Mouse (Mus musculus) liver, embryonic 12.5 days (tissue): Measurements from ENCODE around the gene Gm49352. TPM values are rescaled to one million over a fixed set of nuclear protein-coding genes. Genes with fewer than 3 reads are reported as not detected.
"Not testable (repeated sequence)": the region's sequence is repeated elsewhere in the genome, so short reads cannot be mapped to it uniquely, and the experiment has no call there.

Experiments
- ATAC-seq: fragments of 200-750 bp; cut with Nextera tagmentation; 2 replicates; pipeline ENCODE4 v1.8.0; 2017; ENCODE audit warnings: moderate number of reproducible peaks, mild to moderate bottlenecking, moderate library complexity
- H3K27ac ChIP-seq: fragments of 300-500 bp; sonication (generic); 2 replicates; pipeline ENCODE4 v1.5.1; 2016; ENCODE audit warnings: mild to moderate bottlenecking
- H3K27me3 ChIP-seq: fragments of 300-500 bp; sonication (generic); replicated peaks from 2 replicates; pipeline ENCODE4 v1.6.1; 2016; ENCODE audit warnings: mild to moderate bottlenecking, moderate library complexity
- H3K36me3 ChIP-seq: fragments of 300-500 bp; sonication (generic); 2 replicates; pipeline ENCODE4 v1.6.1; 2016; ENCODE audit warnings: mild to moderate bottlenecking, moderate library complexity
- H3K4me1 ChIP-seq: fragments of 300-500 bp; sonication (generic); 2 replicates; pipeline ENCODE4 v1.6.1; 2016
- H3K4me2 ChIP-seq: fragments of 300-500 bp; sonication (generic); 2 replicates; pipeline ENCODE4 v1.6.1; 2016; ENCODE audit warnings: mild to moderate bottlenecking, moderate library complexity
- H3K4me3 ChIP-seq: fragments of 300-500 bp; sonication (generic); 2 replicates; pipeline ENCODE4 v1.5.1; 2016; ENCODE audit warnings: mild to moderate bottlenecking, moderate library complexity
- H3K9ac ChIP-seq: fragments of 300-500 bp; sonication (generic); 2 replicates; pipeline ENCODE4 v1.6.1; 2016; ENCODE audit warnings: mild to moderate bottlenecking, moderate library complexity
- H3K9me3 ChIP-seq: fragments of 300-500 bp; sonication (generic); replicated peaks from 2 replicates; pipeline ENCODE4 v1.6.1; 2016; ENCODE audit warnings: mild to moderate bottlenecking, moderate library complexity
- WGBS: fragments of 180-500 bp; shearing (Covaris S2); methylation state at CpG from one replicate; pipeline ENCODE4 v1.1.7; 2016; ENCODE audit not compliant: insufficient replicate concordance; 5-methylcytosine and 5-hydroxymethylcytosine counted together
- polyA plus RNA-seq: library from polyadenylated mRNA; unstranded; fragments of >200 nt; fragmentation: Nextera tagmentation; extraction: Ambion mirVana; gene quantifications from 2 replicates; pipeline ENCODE4 v1.2.1, GENCODE M21; 2016

Gene Gm49352
- not detected in 2 replicates for polyA plus RNA-seq

DNA sequence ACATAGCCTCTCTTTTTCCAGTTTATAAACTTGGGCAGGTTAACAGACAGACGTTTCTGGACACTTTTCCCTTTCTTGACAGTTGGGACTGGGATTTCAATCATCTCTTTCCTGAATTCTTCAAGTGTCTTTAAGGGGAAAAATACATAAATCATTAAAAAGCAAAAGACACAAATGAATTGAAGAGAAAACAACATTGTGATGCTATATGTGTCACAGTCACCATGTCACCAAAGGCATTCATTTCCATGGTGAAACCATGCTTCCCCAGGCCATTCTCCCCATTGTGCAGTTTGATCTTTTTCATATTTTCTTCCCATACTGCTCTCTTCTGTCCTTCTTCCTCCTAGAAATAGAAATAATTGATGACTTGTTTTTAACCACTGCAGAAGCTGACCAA is at the start of gene Gm49352:
TSS of gene Gm49352 (minus strand) at position 101 of the 400 bp plus-strand sequence.
- WGBS: 30% methylated on average over 1 of the region's 1 CpGs
- not testable (repeated sequence) for H3K4me2 ChIP-seq, H3K4me3 ChIP-seq, H3K36me3 ChIP-seq, H3K9me3 ChIP-seq, H3K9ac ChIP-seq, ATAC-seq, H3K27ac ChIP-seq, H3K27me3 ChIP-seq, H3K4me1 ChIP-seq

- H3K9me3 ChIP-seq: peaks cover 10% of the 10 kb centered on the region; the same call in 1 of the 2 replicates
- no peaks in the 10 kb centered on the region for H3K4me1 ChIP-seq
- no peak within 1 kb of the TSS for H3K9ac ChIP-seq
- H3K27ac ChIP-seq: no peak within 1 kb of the TSS
- ATAC-seq: no peak
- no peak within 1 kb of the TSS for H3K4me2 ChIP-seq
- no peak within 1 kb of the TSS for H3K4me3 ChIP-seq
- H3K36me3 ChIP-seq: no peaks in the 10 kb centered on the region
- no peaks in the 10 kb centered on the region for H3K27me3 ChIP-seq
Observed at GRCm38 (mm10) chr13:61570027-61570426, 2.1 kb upstream of the Gm49352 start, which contains the start of gene Cts3. Gene Cts3 (minus strand): TSS chr13:61570127.

- 39% methylated on average over 4 of the region's 4 CpGs for WGBS
- Histone ChIP-seq H3K27ac (no peak within 1 kb of the TSS), H3K4me2 (no peak within 1 kb of the TSS), H3K9ac (no peak within 1 kb of the TSS), H3K36me3 (no peaks in the 10 kb centered on the region), H3K27me3 (no peaks in the 10 kb centered on the region), H3K9me3 (peaks cover 9% of the 10 kb centered on the region), H3K4me3 (no peak within 1 kb of the TSS), H3K4me1 (no peaks in the 10 kb centered on the region)
- ATAC-seq: no peak
Observed at GRCm38 (mm10) chr13:61541631-61542030, 26.3 kb downstream of the Gm49352 start, which contains the start of gene Ctsm. Gene Ctsm (minus strand): TSS chr13:61541839.

Other genes starting within 250 kb of the Gm49352 start
- gene Cts7, start 210.0 kb downstream of the Gm49352 start, polyA plus RNA-seq: not detected in 2 replicates
- not detected in 2 replicates for gene Ctsm, start 26.3 kb downstream of the Gm49352 start, polyA plus RNA-seq
- gene Cts3, start 2.0 kb upstream of the Gm49352 start, polyA plus RNA-seq: not detected in 2 replicates